ENCODE assay signal across 16 mouse cellular contexts in the genomic region with DNA sequence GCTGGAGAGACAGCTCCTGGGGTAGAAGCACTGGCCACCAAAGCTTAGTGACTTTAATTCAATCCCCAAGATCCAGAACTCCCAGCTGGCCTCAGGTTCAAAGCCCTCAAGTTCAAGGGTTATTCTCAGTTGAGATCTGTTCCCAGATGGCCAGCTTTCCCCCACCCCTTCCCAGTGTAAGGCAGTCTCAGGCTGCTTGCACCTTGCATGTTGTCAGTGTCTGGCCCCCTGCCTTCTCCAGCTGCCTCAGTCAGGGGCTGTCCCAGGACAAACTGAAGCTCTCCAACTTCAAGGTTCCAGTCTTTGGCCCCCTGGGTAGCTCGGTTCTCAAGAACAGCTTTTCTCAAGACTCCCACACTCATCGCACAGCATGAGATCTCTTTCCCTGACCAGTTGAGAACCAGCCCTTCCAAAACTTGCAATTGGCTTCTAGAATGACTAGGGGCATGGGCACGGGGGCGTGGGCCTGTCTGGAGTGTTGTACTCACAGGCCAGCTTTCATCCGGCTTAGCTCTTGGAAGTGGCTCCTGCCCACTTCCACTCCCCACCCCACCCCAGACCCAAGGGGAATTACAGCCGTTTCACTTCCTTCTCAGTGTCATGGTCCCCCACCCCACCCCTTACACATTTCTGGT. TPM values are rescaled to one million over a fixed set of nuclear protein-coding genes. Genes with fewer than 3 reads are reported as not detected.
DNase-seq lines count a peak whose midpoint lies in the region; ATAC-seq lines count a peak whose summit lies in the region.
"Had no signal": no experiment of that assay in that cellular context is flagged by ENCODE, and none has a peak within 500 bp of the region (broad histone marks: within the 10 kb centered on the region; RNA-seq: fewer than 3 reads in every experiment).

No protein-coding gene starts in this region.

- no peak overlapping the region for H3K4me2 ChIP-seq in kidney, embryonic 16.5 days (replicated peaks; ENCODE audit: low read depth, low read length)
- H3K4me2 ChIP-seq: heart, embryonic 12.5 days had no signal

- no peak for DNase-seq in kidney, adult 9 months
- DNase-seq in B cell, adult 2 months, result peak; percentile 57 to 65
- peak; percentile 48 for DNase-seq in ES-CJ7 (ENCODE audit: low read depth, low spot score)
- DNase-seq in right cerebral cortex, postnatal 10 days (ENCODE audit: low spot score in 2 of 2), result no peak
- no peak for DNase-seq in right cerebral cortex, postnatal 36 days (ENCODE audit: low spot score in 2 of 2)
- DNase-seq: cerebellum, adult 18-20 months; embryo, embryonic 11 days; kidney, postnatal 25 days; lung, postnatal 14 days; right cerebral cortex, adult 18-20 months had no signal

- no peaks in the 10 kb centered on the region for H3K27me3 ChIP-seq in kidney, embryonic 16.5 days (ENCODE audit: insufficient read depth, low read length)
- H3K27me3 ChIP-seq: heart, embryonic 12.5 days had no signal

- peak; percentile 25; the same call in 1 of the 2 replicates for ATAC-seq in kidney, embryonic 16.5 days (ENCODE audit: low FRiP score, low TSS enrichment)
- ATAC-seq: hindbrain, embryonic 16.5 days; midbrain, embryonic 16.5 days had no signal

- WGBS in kidney, embryonic 16.5 days, result 33% methylated on average over 6 of the region's 6 CpGs
- WGBS in macrophage (ENCODE audit: missing documents), result 13% methylated on average over 6 of the region's 6 CpGs

- H3K27ac ChIP-seq in kidney, embryonic 16.5 days (ENCODE audit: low read length), result 0 out of 2 replicates have a peak overlapping the region, but pooled peaks have one; percentile 11
- peak overlapping the region; percentile 8; the same call in 1 of the 2 replicates for H3K27ac ChIP-seq in macrophage

- peaks cover 6% of the 10 kb centered on the region; the same call in 1 of the 2 replicates for H3K36me3 ChIP-seq in kidney, embryonic 16.5 days (ENCODE audit: insufficient read depth, low read length)
- peaks cover 14% of the 10 kb centered on the region for H3K36me3 ChIP-seq in macrophage (ENCODE audit: inconsistent target)

- H3K4me1 ChIP-seq in kidney, embryonic 16.5 days (ENCODE audit: insufficient read depth, low read length), result peaks cover 20% of the 10 kb centered on the region

- H3K79me2 ChIP-seq in macrophage (ENCODE audit: inconsistent target), result peaks cover 12% of the 10 kb centered on the region

- H3K9me3 ChIP-seq in kidney, embryonic 16.5 days (ENCODE audit: low read length), result no peaks in the 10 kb centered on the region
- H3K9me3 ChIP-seq: heart, embryonic 12.5 days had no signal

- H3K4me3 ChIP-seq in kidney, embryonic 16.5 days (ENCODE audit: low read length), result no peak overlapping the region
- no peak overlapping the region for H3K4me3 ChIP-seq in macrophage (ENCODE audit: inconsistent target)
- H3K4me3 ChIP-seq: heart, embryonic 12.5 days had no signal

- H3K9ac ChIP-seq in kidney, embryonic 16.5 days (replicated peaks; ENCODE audit: low read length), result no peak overlapping the region
- H3K9ac ChIP-seq: heart, embryonic 12.5 days had no signal

RNA-seq across cellular contexts. Expression of a gene that starts 20.5 kb away (rescaled TPM):
- polyA plus RNA-seq in kidney, embryonic 16.5 days (2015; fragmentation: Nextera tagmentation; extraction: Ambion mirVana), result 3.7 and 3.9 TPM in 2 replicates
- 10 to 100 TPM; 11.3 to 74.1 (median 21.7) TPM for total RNA-seq in macrophage (2018; cell fraction: chromatin; rRNA removed)
- 10 to 100 TPM in 19 of 26 experiments, 1 to 10 TPM in 7; 8.0 to 42.1 (median 13.1) TPM for total RNA-seq in macrophage (2018; cell fraction: cytosol; rRNA removed)
- total RNA-seq in macrophage (2018; cell fraction: nucleus; rRNA removed), result 10 to 100 TPM; 14.8 to 61.1 (median 27.4) TPM
- polyA plus RNA-seq in macrophage (2018), result 3.3 to 6.7 TPM (median 6.2 TPM) in 3 replicates

RNA-seq across cellular contexts. Expression of a gene that starts 34.7 kb away (rescaled TPM):
- not detected in 2 replicates for polyA plus RNA-seq in kidney, embryonic 16.5 days (2015; fragmentation: Nextera tagmentation; extraction: Ambion mirVana)
- total RNA-seq in macrophage (2018; cell fraction: chromatin; rRNA removed), result under 1 TPM in 10 of 26 experiments, not detected in 16; 0.33 to 0.59 (median 0.37) TPM
- under 1 TPM in 1 of 26 experiments, not detected in 25; 0.11 TPM for total RNA-seq in macrophage (2018; cell fraction: cytosol; rRNA removed)
- total RNA-seq in macrophage (2018; cell fraction: nucleus; rRNA removed), result under 1 TPM in 14 of 26 experiments, not detected in 12; 0.21 to 0.72 (median 0.32) TPM
- polyA plus RNA-seq in macrophage (2018), result not detected in 3 replicates
- total RNA-seq: adrenal gland, postnatal 4 days had no signal

Comparison
In these comparisons a context has a peak if more than half of its experiments do, and no peak if none do; other contexts are left out.
1. DNase-seq: peak in B cell, adult 2 months (2 of 2) and ES-CJ7 (single experiment); none in kidney, adult 9 months (single experiment), right cerebral cortex, postnatal 10 days (0 of 2) and right cerebral cortex, postnatal 36 days (0 of 2).